Mouse (Mus musculus): ENCODE data around the gene AU022252. TPM values are rescaled to one million over a fixed set of nuclear protein-coding genes. Genes with fewer than 3 reads are reported as not detected.

AU022252 gene
- total RNA-seq, 2 experiments from 2014 or later = 25.2 to 29.5 TPM

DNA sequence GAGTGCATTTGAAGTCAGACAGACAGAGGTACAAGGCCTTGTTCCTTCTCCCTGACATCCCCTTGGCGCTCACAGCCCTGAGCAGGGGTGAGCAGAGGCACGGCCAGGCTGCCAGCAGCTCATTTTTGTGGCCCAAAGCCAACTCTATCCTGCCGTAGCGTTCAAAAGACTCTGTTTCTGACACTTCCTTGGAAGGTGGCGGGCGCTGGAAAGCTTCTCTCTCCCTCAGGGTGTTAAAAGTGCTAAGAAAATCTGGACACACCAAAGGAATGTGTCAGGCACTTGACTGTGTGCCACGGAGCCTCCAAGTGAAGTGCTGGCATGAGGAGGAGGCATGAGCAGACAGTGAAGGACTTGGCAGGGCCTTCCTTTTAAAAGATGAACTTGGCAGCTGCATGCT lies 13.0 kb upstream of the AU022252 start:
- peak; percentile 73 to 83 for DNase-seq (ENCODE audit: low spot score in 2 of 2)

DNA sequence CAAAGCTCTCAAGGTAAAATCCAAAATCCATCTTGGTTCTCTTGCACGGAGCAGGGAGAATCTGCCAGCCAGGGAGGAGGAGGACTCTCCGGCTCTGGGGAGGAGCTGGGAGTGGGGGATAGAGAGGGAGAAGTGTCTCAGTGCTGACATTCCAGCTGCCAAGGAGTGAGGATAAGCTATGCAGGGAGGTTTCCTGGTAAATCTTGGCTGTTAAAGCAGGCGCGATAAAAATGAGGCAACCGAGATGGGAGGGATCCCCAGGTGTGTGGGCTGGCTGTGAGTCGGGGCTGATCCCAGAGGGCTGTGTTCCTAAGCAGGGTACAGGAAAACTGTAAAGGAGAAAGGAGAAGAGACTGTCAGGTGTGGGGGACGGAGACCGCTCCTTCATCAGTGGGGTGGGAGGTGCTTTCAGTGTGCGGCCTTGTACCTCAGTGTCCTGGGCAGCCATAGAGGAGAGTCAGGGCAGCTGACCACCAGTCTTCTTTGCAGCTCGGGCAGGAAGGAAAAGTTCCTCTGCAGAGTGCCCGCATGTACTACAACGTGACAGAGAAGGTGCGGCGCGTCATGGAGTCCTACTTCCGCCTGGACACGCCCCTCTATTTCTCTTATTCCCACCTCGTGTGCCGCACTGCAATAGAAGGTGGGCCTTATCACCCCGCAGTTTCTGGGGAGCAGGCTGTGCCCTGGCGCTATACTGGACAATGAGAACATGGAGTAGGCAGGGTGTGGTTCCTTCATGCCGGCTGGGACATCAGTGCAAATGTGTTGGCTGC lies 12.1 kb upstream of the AU022252 start:
- peak; percentile 65 to 74 for DNase-seq (ENCODE audit: low spot score in 2 of 2)

DNA sequence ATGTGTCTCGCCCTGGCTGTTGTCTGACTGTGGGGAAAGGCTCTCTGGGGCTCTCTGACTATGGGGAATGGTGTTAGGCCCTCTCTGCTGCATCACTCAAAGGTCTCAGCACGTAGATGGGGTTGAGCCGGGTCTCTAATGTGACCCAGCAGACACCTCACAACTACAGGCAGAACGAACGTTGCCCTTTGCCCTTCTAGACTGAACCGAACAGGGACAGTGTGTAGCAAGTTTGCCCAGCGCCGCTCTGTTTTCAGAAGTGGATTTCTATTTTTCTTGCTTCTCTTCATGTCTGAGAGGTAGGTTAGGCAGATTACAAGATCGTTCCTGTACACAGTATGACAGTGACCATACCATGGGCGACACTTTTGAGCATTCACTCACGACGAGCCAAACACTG lies 10.1 kb upstream of the AU022252 start:
- no peak for DNase-seq (ENCODE audit: low spot score in 2 of 2)

- peak; percentile 46 to 59 for DNase-seq (ENCODE audit: low spot score in 2 of 2)
These were observed 9.2 kb upstream of the AU022252 start for GRCm38 (mm10) chr4:119241664-119242063.

GRCm38 (mm10) chr4:119239181-119239682 lies 6.7 kb upstream of the AU022252 start:
- DNase-seq (ENCODE audit: low spot score in 2 of 2) = peak in 1 of 2 experiments; percentile 28

- DNase-seq (ENCODE audit: low spot score in 2 of 2) = no peak
These were observed 6.1 kb upstream of the AU022252 start for GRCm38 (mm10) chr4:119238661-119239060.

GRCm38 (mm10) chr4:119234348-119234747 lies 1.8 kb upstream of the AU022252 start:
- no peak for DNase-seq (ENCODE audit: low spot score in 2 of 2)

DNA sequence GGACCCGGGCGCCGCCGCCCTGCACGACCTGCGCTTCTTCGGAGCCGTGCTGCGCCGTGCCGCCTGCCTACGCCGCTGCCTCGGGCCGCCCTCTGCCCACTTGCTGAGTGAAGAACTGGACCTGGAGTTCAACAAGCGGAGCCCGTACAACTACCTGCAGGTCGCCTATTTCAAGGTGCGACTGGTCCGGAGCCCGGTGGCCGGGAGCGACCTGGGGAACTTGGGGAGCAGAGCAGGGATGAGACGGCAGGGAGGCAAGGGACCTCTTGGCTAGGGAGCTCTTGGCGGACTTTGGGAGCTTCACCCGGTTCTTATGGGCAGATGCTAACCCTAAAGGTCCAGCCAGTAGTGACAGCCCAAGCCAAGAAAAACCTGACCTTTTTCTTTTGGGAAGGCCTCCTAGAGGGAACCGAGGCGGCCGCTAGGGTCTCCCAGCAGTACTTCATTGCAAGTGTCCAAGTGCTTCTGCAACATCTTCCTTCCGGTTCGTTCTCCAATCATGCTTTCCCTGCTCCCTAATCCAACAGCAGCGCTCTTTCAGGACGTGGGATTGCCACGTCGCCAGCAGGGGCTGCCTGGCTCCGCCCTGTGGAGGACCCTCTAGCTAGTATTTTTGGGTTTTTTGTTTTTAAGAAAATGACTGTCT lies 867 bp upstream of the AU022252 start:
- DNase-seq (ENCODE audit: low spot score in 2 of 2) = peak; percentile 39 to 45

DNA sequence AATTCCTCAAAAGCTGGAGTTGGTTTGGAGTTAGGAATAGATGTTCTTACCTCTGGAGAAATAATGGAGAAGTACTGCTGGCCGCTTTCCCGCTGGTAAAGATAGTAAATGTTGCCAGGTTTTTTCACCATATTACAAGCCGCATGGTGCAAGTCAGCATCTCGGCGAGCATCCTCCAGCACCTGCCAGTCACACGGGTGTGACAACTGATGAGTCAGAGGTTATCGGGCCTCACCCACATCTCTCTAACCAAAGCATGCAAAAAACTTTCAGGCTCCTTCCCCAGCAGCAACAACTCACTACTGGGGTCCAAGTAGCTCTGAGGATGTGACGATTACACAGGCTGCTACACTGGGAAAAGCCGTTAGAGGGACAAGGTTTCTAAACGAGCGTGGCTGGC lies 5.8 kb downstream of the AU022252 start:
- no peak for DNase-seq (ENCODE audit: low spot score in 2 of 2)

- DNase-seq (ENCODE audit: low spot score in 2 of 2) = no peak
These were observed 6.8 kb downstream of the AU022252 start for GRCm38 (mm10) chr4:119225719-119226118.

- DNase-seq (ENCODE audit: low spot score in 2 of 2) = no peak
These were observed 8.0 kb downstream of the AU022252 start for GRCm38 (mm10) chr4:119224534-119224933.

DNA sequence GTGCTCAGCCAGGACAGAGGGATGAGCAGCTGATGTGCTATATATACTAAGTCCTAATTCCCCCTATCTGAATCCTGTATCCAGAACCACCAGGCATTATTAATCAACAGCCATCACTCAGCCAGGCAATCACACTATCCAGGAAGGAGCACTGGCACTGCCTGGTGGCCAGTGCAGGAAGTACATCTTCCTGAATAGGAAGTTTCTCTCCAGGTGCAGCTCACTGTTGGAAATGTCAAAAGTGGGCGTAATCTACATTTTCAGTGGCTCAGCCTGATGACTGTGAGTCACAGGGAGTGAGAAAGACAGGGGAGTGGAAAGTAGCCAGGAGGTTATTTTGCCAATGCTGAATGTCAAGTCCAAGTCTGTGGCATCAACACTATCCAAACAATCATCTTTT lies 8.8 kb downstream of the AU022252 start:
- peak; percentile 23 to 28 for DNase-seq (ENCODE audit: low spot score in 2 of 2)

- no peak for DNase-seq (ENCODE audit: low spot score in 2 of 2)
These were observed 14.3 kb downstream of the AU022252 start, which contains the start of gene Tmem269 for GRCm38 (mm10) chr4:119218169-119218568. Gene Tmem269, minus strand, starts transcription at chr4:119218217.

DNA sequence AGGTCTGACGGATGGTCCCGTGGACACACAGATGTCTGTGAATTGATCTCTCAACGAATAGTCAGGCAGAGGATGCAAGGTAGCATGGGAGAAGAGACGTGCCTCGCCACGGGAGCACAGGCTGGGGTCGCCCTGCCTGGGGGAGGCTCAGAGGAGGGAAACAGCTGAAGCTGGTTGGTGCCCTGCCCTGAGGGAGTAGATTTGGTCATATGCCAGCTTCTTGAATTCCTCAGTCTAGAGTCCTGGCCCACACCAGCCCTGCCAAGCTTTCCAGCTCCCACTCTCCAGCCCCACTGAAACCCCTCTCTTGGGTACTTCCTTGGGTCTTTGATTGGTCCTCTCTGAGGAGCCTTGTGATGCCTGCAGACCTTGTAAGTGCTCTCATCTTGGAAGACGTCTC lies 15.8 kb downstream of the AU022252 start:
- DNase-seq (ENCODE audit: low spot score in 2 of 2) = no peak

GRCm38 (mm10) chr4:119204672-119205071 lies 27.8 kb downstream of the AU022252 start:
- peak; percentile 68 to 70 for DNase-seq (ENCODE audit: low spot score in 2 of 2)

DNA sequence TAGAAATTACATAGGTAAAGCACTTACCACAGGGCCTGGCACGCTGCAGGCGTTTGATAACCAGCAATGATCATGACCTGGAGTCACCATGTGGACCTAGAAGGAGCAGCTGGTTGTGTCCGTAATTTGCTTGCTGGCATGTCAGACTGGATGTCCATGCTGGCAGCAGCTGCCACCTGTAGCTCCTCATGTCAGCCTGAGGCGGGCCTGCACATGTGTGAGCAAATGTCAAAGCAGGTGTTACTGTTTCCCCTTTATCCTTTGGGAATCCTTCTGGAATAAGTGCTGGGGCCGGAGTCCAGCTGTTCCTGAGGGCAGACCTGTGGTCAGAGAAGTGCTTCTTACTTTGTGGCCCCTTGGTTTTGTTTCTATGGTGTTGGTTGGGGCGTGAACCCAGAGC lies 34.4 kb downstream of the AU022252 start:
- DNase-seq (ENCODE audit: low spot score in 2 of 2) = no peak

DNA sequence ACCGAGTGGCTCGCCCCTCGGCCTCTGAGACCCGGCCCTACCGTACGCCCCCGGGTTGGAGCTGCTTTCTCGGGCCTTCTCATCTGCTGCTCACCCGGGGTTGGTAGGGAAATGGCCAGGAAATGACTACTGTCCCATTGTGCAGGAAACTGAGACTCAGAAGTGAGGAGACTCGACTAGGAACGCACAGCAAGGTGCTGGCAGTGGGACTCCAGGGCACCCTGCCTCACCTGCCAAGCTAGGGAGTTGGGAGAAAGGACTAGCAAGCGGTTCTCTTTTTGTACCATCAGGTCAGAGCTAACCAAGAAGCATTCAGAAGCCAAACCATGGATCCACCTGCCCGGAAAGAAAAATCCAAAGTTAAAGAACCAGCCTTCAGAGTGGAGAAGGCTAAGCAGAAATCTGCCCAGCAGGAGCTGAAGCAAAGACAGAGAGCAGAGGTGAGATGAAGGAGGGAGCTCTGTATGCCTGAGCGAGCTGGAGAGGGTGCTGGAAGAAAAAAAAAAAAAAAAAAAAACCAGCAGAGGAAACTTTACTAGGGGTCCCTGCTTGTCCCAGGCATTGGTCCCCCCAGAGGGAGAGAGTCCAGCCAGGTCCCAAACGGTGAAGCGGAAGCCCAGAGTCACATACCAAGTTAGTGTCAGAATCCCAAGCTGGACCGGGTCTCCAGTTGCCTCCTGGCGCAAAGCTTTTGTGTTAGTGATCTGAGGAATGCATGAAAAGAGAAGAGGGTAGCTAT lies 36.8 kb downstream of the AU022252 start:
- no peak for DNase-seq (ENCODE audit: low spot score in 2 of 2)

DNA sequence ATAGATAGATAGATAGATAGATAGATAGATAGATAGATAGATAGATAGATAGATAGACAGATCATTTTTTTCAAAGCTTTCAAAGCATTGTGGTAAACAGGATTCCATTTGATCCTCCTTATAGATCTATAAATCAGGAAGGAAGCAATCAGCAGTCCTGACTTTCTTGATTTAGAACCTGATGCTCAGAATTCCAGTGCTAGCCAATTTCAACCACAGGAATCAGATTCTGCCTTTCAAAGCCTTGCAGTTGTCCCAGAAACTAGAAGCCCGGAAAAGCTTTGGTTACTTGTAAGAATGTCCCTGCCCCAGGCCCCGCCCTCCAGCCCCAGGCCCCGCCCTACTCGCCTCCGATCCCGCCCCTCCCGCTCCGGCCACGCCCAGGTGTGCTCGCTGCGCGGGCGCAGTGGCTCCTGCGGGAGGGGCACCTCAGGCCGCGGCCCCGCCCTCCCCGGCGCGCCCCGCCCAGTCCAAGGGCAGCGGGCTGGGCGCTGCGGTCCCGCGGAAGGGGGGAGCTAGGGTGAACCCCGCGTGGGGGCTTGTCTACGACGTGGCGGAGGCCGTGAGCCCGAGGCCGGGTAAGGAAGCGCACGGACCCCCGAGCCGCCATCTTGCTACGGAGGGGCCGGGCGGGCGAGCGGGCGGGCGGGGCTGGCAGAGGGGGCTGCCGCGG lies 37.5 kb downstream of the AU022252 start, which contains the start of gene Svbp:
TSS of gene Svbp (plus strand) at position 398 of the 673 bp plus-strand sequence.
- DNase-seq (ENCODE audit: low spot score in 2 of 2) = peak; percentile 85 to 88

GRCm38 (mm10) chr4:119192757-119193156 lies 39.8 kb downstream of the AU022252 start:
- DNase-seq (ENCODE audit: low spot score in 2 of 2) = no peak

DNA sequence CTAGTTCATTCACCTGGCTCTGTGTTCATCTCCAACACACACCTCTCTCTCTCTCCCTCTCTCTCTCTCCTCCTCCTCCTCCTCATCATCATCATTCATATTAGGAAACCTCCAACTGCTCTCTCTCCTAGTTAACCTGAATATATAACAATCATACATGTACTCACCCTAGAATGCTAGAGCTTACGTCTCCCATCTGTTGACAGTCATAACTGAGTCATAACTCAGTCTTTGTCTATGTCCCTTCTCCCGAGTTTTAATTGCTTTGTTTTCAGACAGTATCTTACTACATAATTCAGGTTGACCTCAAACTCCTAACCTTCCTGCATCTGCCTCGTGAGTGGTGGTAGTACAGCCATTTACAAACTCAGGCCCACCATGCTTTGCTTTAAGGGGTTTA lies 41.2 kb downstream of the AU022252 start:
- no peak for DNase-seq (ENCODE audit: low spot score in 2 of 2)

DNA sequence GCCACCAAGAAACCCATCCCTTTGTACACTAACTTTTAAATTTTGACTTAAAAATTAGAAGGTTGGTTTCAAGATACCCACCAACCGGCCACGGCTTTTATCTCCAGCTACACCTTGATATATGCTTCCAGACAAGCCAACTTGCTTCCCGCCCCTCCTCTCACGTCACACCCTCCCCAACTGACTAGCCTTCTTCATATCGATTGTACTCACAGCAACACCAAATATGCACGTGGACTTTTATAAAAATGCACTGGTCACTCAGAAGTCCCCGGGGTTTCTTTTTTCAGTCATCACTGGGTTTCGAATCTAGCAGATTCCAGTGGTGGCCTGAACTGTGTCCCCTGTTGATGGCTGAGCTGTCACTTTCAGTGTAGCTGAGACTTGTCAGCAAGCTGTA lies 41.9 kb downstream of the AU022252 start:
- DNase-seq (ENCODE audit: low spot score in 2 of 2) = no peak
